Mouse (Mus musculus): Measurements from ENCODE around the gene Tmtc1.

- TF ChIP-seq CTCF (IDR thresholded peaks at IDR 0.05; ENCODE audit: low read depth, low read length) (no peak), POLR2A (IDR thresholded peaks at IDR 0.05; ENCODE audit: borderline replicate concordance, low read depth, low read length) (no peak)
Observed at GRCm38 (mm10) chr6:148239311-148239710, 204.9 kb downstream of the Tmtc1 start.

Data from bone marrow macrophage, adult 2 months (primary cell).